Mouse (Mus musculus): ENCODE measurements around the gene Fmnl1.

GRCm38 (mm10) chr11:103170111-103170493 lies 805 bp upstream of the Fmnl1 start:
- TF ChIP-seq POLR2A (IDR thresholded peaks at IDR 0.05; ENCODE audit: insufficient read length, low read depth), result no peak
- no peak for TF ChIP-seq POLR2AphosphoS2 (IDR thresholded peaks at IDR 0.05; ENCODE audit: insufficient read length, low read depth)
- TF ChIP-seq REST (IDR thresholded peaks at IDR 0.05; ENCODE audit: insufficient read depth, insufficient read length), result no peak
- no peak for TF ChIP-seq TCF12 (IDR thresholded peaks at IDR 0.05; ENCODE audit: insufficient read depth, poor library complexity, severe bottlenecking)
- TF ChIP-seq USF1 (IDR thresholded peaks at IDR 0.05; ENCODE audit: low read depth), result no peak
- TF ChIP-seq E2F4 (IDR thresholded peaks at IDR 0.05; ENCODE audit: insufficient read depth), result no peak
- no peak for TF ChIP-seq MAX (IDR thresholded peaks at IDR 0.05; ENCODE audit: low read depth)

Measured in myocyte (in vitro differentiated cells).